Comparison of ENCODE assay signal across 18 mouse cellular contexts in the genomic region with DNA sequence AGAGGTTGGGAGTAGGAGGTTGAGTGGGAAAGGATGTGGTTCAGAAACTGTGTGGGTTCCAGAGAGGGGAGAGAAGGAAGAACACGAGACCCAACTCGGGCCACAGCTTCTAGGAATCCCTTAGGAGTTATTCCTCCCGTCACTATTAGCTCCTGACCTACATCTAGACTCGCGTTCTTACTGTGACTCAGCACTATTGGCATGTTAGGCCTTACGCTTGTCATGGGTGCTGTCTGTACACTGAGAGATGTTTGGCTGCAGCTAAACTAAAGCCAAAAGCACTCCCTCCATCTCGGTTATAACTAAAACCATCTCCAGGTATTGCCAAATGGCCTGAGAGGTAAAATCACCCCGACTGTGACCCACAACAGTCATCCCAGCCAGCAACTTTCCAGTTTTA. TPM values are rescaled to one million over a fixed set of nuclear protein-coding genes. Genes with fewer than 3 reads are reported as not detected.
DNase-seq lines count a peak whose midpoint lies in the region; TF ChIP-seq lines count a peak whose summit lies in the region.
"Had no signal": no experiment of that assay in that cellular context is flagged by ENCODE, and none has a peak within 500 bp of the region (broad histone marks: within the 10 kb centered on the region; RNA-seq: fewer than 3 reads in every experiment).

No protein-coding gene starts in this region.

- no peaks in the 10 kb centered on the region for H3K4me1 ChIP-seq in testis, adult 2 months (ENCODE audit: control insufficient read depth, insufficient read depth, low read length)
- H3K4me1 ChIP-seq: embryonic facial prominence, embryonic 13.5 days; forebrain, embryonic 12.5 days; heart, embryonic 13.5 days; hindbrain, embryonic 12.5 days had no signal

- H3K27ac ChIP-seq in testis, adult 2 months (ENCODE audit: control insufficient read depth, insufficient read depth, low read depth, low read length): peak overlapping the region; percentile 22
- H3K27ac ChIP-seq in layer of hippocampus, adult 2 months: no peak overlapping the region
- H3K27ac ChIP-seq: embryonic facial prominence, embryonic 13.5 days; forebrain, embryonic 12.5 days; heart, embryonic 13.5 days; hindbrain, embryonic 12.5 days had no signal

- no peak for TF ChIP-seq CTCF in testis, adult 2 months (IDR thresholded peaks at IDR 0.05; ENCODE audit: control insufficient read depth, insufficient read depth, insufficient replicate concordance, low read depth, low read length)
- no peak for TF ChIP-seq CTCF in layer of hippocampus, adult 2 months (conservative IDR thresholded peaks at IDR 0.05)

- DNase-seq in adrenal gland, adult 2 months: peak; percentile 61
- DNase-seq in adrenal gland, postnatal 25 days: no peak
- no peak for DNase-seq in testis, postnatal 14 days (ENCODE audit: low spot score)
- peak; percentile 77 for DNase-seq in NIH3T3 (ENCODE audit: low read depth)
- no peak for DNase-seq in natural killer cell, adult 2 months (ENCODE audit: low spot score in 2 of 2)
- no peak for DNase-seq in cerebellum, postnatal 14 days
- DNase-seq in layer of hippocampus, adult 2 months (ENCODE audit: low spot score in 2 of 2): no peak
- DNase-seq: cerebellum, adult 11-12 months; cerebellum, adult 9-10 months; cerebellum, postnatal 36 days; gastrocnemius, postnatal 14 days; heart, postnatal 4 days; kidney, adult 8-10 months had no signal

- H3K4me3 ChIP-seq in testis, adult 2 months (ENCODE audit: control insufficient read depth, low read depth, low read length): no peak overlapping the region
- H3K4me3 ChIP-seq in layer of hippocampus, adult 2 months: no peak overlapping the region
- H3K4me3 ChIP-seq: embryonic facial prominence, embryonic 13.5 days; forebrain, embryonic 12.5 days; heart, embryonic 13.5 days; hindbrain, embryonic 12.5 days had no signal

- H3K36me3 ChIP-seq in testis, adult 2 months (ENCODE audit: control insufficient read depth, insufficient read depth, low read length): no peaks in the 10 kb centered on the region
- H3K36me3 ChIP-seq: embryonic facial prominence, embryonic 13.5 days; forebrain, embryonic 12.5 days; heart, embryonic 13.5 days; hindbrain, embryonic 12.5 days had no signal

- no peak for TF ChIP-seq POLR2A in testis, adult 2 months (IDR thresholded peaks at IDR 0.05; ENCODE audit: control insufficient read depth, low read depth, low read length)

- H3K27me3 ChIP-seq in testis, adult 2 months (ENCODE audit: control insufficient read depth, insufficient read depth, low read length): no peaks in the 10 kb centered on the region

RNA-seq across cellular contexts. Expression of a gene that starts 7.3 kb away (rescaled TPM):
- total RNA-seq in adrenal gland, adult 2 months (2021): 1 to 10 TPM; 2.4 to 3.6 TPM
- polyA plus RNA-seq in adrenal gland, adult 2 months (2012; rRNA removed): 0.82 and 1.4 TPM in 2 replicates
- total RNA-seq in adrenal gland, postnatal 25 days (2021): 3.3 and 3.4 TPM in 2 replicates
- 4.8 and 8.5 TPM in 2 replicates for polyA plus RNA-seq in testis, adult 2 months (2012; rRNA removed)
- total RNA-seq in layer of hippocampus, adult 2 months (2021): 1 to 10 TPM; 4.1 to 4.2 TPM

RNA-seq across cellular contexts. Expression of a gene that starts 43.7 kb away (rescaled TPM):
- total RNA-seq in adrenal gland, adult 2 months (2021): 100 to 1,000 TPM in 1 of 2 experiments, 10 to 100 TPM in 1; 98.6 to 141 TPM
- 28.9 and 29.6 TPM in 2 replicates for polyA plus RNA-seq in adrenal gland, adult 2 months (2012; rRNA removed)
- total RNA-seq in adrenal gland, postnatal 25 days (2021): 104 and 123 TPM in 2 replicates
- 4.2 and 5.4 TPM in 2 replicates for polyA plus RNA-seq in testis, adult 2 months (2012; rRNA removed)
- 100 to 1,000 TPM; 246 to 261 TPM for total RNA-seq in layer of hippocampus, adult 2 months (2021)

Comparison
In these comparisons a context has a peak if more than half of its experiments do, and no peak if none do; other contexts are left out.
1. DNase-seq: peak in adrenal gland, adult 2 months (single experiment) and NIH3T3 (single experiment); none in adrenal gland, postnatal 25 days (single experiment), testis, postnatal 14 days (single experiment), natural killer cell, adult 2 months (0 of 2), cerebellum, postnatal 14 days (0 of 2) and layer of hippocampus, adult 2 months (0 of 2).